Mouse (Mus musculus) heart, adult 2 months (tissue): ENCODE measurements around the gene Capn3.

Experiments
- CTCF ChIP-seq: fragments of 200-600 bp; IDR thresholded peaks from 2 replicates; pipeline ENCODE4 v1.8.1; 2022; ENCODE audit warnings: antibody characterized with exemption, mild to moderate bottlenecking, moderate library complexity
- EP300 ChIP-seq: fragments of 200-500 bp; IDR thresholded peaks from 2 replicates; pipeline ENCODE4 v1.6.1; 2011; ENCODE audit warnings: low read depth, low read length, control low read depth; ENCODE audit not compliant: insufficient read depth
- POLR2A ChIP-seq: fragments of 200-500 bp; IDR thresholded peaks from 2 replicates; pipeline ENCODE4 v1.6.1; 2011; ENCODE audit warnings: mild to moderate bottlenecking, low read depth, low read length, control low read depth; ENCODE audit not compliant: insufficient read depth

DNA sequence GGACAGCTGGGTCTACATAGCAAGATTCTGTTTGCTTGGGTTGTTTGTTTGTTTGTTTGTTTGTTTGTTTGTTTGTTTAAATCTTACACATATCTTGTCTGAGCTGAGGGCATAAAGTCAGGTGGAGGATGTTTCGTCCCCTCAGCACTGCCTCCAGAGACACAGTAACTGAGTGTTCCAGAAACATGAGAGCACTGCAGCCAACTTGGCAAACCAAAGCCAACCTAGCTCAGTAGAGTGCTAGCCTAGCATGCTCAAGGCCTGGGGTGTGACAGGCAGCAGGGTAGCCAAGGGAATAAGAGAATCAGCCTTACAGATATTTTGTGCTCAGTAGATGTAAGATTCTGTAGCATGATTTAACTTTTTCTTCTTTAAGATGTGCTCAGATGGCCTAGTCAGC lies 11.3 kb upstream of the Capn3 start:
- no peak for TF ChIP-seq POLR2A
- TF ChIP-seq EP300: no peak
- no peak for TF ChIP-seq CTCF
